Mouse (Mus musculus) bone marrow, adult 2 months (tissue): ENCODE results near the gene Fbxw4.

Experiments
- CTCF ChIP-seq: fragments of 200-500 bp; IDR thresholded peaks from 2 replicates; pipeline ENCODE4 v1.5.1; 2011; ENCODE audit warnings: low read length, control low read depth; ENCODE audit not compliant: control insufficient read depth, insufficient read depth
- POLR2A ChIP-seq: fragments of 200-500 bp; IDR thresholded peaks from 2 replicates; pipeline ENCODE4 v1.6.1; 2011; ENCODE audit warnings: low read depth, mild to moderate bottlenecking, control low read depth, low read length, borderline replicate concordance; ENCODE audit not compliant: control insufficient read depth

DNA sequence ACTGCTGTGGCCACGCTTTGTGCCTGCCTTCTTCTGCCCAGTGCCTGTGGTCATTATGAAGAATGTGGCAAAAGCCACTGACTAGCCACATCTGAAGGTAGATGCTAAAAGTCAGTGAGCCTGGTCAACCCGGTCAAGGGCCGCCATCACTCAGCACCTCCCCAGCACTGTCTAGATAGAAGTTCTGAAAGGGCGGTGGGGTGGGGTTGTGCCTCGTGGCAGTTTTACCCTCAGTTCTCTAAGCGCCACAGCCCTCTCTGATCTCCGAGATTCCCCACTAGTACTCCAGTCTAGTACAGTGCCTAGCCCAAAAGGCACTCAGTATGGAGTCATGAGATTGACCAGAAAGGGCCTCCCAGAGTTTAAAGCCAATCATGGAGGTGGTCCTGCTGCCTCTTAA lies 66.0 kb downstream of the Fbxw4 start:
- TF ChIP-seq CTCF (no peak), POLR2A (no peak)
